Mouse (Mus musculus) erythroblast, embryonic 14.5 days (primary cell): Measurements from ENCODE around the gene Dcaf4. TPM values are rescaled to one million over a fixed set of nuclear protein-coding genes. Genes with fewer than 3 reads are reported as not detected.
A peak's percentile ranks its signal among the peaks of the same experiment; 100 is the strongest.

Experiments
- H3K27me3 ChIP-seq: 2 replicates; pipeline ENCODE4 v1.6.1; 2012; ENCODE audit warnings: inconsistent platforms; ENCODE audit not compliant: control insufficient read depth
- H3K36me3 ChIP-seq: 2 replicates; pipeline ENCODE4 v1.6.1; 2012; ENCODE audit warnings: mild to moderate bottlenecking, inconsistent platforms; ENCODE audit not compliant: control insufficient read depth
- H3K4me1 ChIP-seq: 2 replicates; pipeline ENCODE4 v1.6.1; 2012; ENCODE audit warnings: inconsistent platforms; ENCODE audit not compliant: control insufficient read depth
- H3K4me3 ChIP-seq: replicated peaks from 2 replicates; pipeline ENCODE3; 2012; ENCODE audit warnings: moderate library complexity, mild to moderate bottlenecking, inconsistent platforms
- H3K9me3 ChIP-seq: 2 replicates; pipeline ENCODE4 v1.6.1; 2012; ENCODE audit warnings: low read length, inconsistent platforms, mixed read lengths; ENCODE audit not compliant: control insufficient read depth
- GATA1 ChIP-seq: IDR thresholded peaks from 2 replicates; pipeline ENCODE4 v1.6.1; 2012; ENCODE audit warnings: low read length, inconsistent platforms, mixed read lengths
- TAL1 ChIP-seq: IDR thresholded peaks from 3 replicates; pipeline ENCODE4 v1.6.1; 2012; ENCODE audit warnings: low read length, inconsistent platforms, mixed read lengths
- polyA plus RNA-seq: library from polyadenylated mRNA; stranded (reverse); fragments of >175 nt; gene quantifications from 2 replicates; pipeline ENCODE4 v1.2.3, GENCODE M21; 2012

Dcaf4 gene
- polyA plus RNA-seq, 1 experiment = 0.53 TPM

GRCm38 (mm10) chr12:83512783-83513182 lies 7.5 kb upstream of the Dcaf4 start:
- H3K4me1 ChIP-seq = peaks cover 20% of the 10 kb centered on the region
- H3K4me3 ChIP-seq = no peak overlapping the region
- no peaks in the 10 kb centered on the region for H3K9me3 ChIP-seq
- no peak for TF ChIP-seq GATA1
- no peak for TF ChIP-seq TAL1
- peaks cover 10% of the 10 kb centered on the region for H3K27me3 ChIP-seq
- no peaks in the 10 kb centered on the region for H3K36me3 ChIP-seq

DNA sequence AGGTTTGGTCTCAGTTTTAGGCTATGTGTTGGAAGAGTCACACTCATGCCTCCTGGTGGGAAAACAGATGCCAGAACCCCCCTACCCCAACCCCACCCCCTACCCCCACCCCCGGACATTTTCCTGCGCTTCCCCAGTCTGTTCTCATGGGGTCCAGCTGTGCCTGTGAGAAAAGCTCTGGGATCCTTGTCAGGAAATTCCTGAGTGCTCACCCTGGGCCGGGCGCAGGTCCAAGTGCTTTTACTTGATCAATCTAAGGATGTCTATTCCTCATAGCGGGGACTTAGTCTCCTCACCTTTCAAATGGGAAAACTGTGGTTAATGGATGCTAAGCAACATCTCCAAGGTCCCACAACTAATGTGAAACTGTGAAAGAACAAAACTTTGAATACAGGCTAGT lies 7.1 kb upstream of the Dcaf4 start:
- Histone ChIP-seq H3K36me3 (no peaks in the 10 kb centered on the region), H3K9me3 (no peaks in the 10 kb centered on the region), H3K4me3 (no peak overlapping the region), H3K4me1 (peaks cover 22% of the 10 kb centered on the region), H3K27me3 (peaks cover 10% of the 10 kb centered on the region)
- no peak for TF ChIP-seq GATA1
- TF ChIP-seq TAL1 = no peak

GRCm38 (mm10) chr12:83514216-83514615 lies 6.0 kb upstream of the Dcaf4 start:
- TF ChIP-seq TAL1 (no peak), GATA1 (no peak)
- Histone ChIP-seq H3K9me3 (no peaks in the 10 kb centered on the region), H3K4me3 (no peak overlapping the region), H3K36me3 (no peaks in the 10 kb centered on the region), H3K27me3 (peaks cover 10% of the 10 kb centered on the region), H3K4me1 (peaks cover 27% of the 10 kb centered on the region)

GRCm38 (mm10) chr12:83517580-83517979 lies 2.7 kb upstream of the Dcaf4 start:
- Histone ChIP-seq H3K27me3 (peaks cover 7% of the 10 kb centered on the region; the same call in 1 of the 2 replicates), H3K36me3 (no peaks in the 10 kb centered on the region), H3K9me3 (no peaks in the 10 kb centered on the region), H3K4me3 (no peak overlapping the region), H3K4me1 (peaks cover 52% of the 10 kb centered on the region)
- no peak for TF ChIP-seq TAL1
- no peak for TF ChIP-seq GATA1

DNA sequence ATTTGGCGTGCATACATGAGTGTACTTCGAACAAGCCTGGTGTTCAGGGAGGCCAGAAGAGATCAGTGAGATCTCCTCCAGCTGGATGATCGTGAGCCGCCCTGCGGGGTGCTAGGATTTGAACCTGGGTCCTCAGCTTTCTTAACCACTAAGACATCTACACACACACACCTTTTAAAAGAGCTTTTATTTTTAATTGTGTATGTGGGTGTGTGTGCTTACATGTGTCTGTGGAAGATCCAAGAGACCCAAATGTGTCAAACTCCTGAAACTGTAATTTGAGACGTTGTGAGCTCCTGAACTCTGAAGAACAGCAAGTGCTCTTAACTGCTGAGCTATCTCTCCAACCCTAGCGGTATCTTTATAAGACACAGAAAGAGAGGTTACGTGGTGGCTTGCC lies 817 bp downstream of the Dcaf4 start:
- TF ChIP-seq TAL1 = no peak
- no peak for TF ChIP-seq GATA1
- no peaks in the 10 kb centered on the region for H3K9me3 ChIP-seq
- peaks cover 57% of the 10 kb centered on the region for H3K4me1 ChIP-seq
- no peaks in the 10 kb centered on the region for H3K36me3 ChIP-seq
- H3K4me3 ChIP-seq = peak overlapping the region; percentile 76
- no peaks in the 10 kb centered on the region for H3K27me3 ChIP-seq

DNA sequence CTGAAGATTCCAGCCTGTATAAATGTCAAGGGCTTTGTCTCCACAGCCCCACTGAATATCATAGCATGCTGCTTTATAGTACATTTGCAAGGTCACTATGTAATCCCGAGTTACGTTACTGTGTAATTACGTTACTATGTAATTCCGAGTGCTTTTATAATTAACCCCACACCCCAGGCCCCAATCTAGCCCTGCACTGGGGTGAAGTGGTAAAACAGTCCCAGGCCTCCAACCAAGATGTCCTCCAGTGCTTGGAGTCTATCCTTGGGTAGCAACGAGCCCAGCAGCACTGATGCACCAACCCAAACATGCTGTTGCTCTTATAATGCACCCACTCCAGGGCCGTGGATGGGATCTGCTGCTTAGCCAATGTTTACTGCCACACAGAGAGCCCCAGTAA lies 2.8 kb downstream of the Dcaf4 start:
- TF ChIP-seq GATA1 = no peak
- no peak for TF ChIP-seq TAL1
- Histone ChIP-seq H3K27me3 (no peaks in the 10 kb centered on the region), H3K36me3 (peaks cover 5% of the 10 kb centered on the region), H3K4me1 (peaks cover 42% of the 10 kb centered on the region), H3K9me3 (no peaks in the 10 kb centered on the region), H3K4me3 (no peak overlapping the region)

GRCm38 (mm10) chr12:83523892-83524291 lies 3.6 kb downstream of the Dcaf4 start:
- Histone ChIP-seq H3K4me3 (no peak overlapping the region), H3K36me3 (peaks cover 6% of the 10 kb centered on the region), H3K9me3 (no peaks in the 10 kb centered on the region), H3K4me1 (peaks cover 41% of the 10 kb centered on the region), H3K27me3 (no peaks in the 10 kb centered on the region)
- TF ChIP-seq TAL1 (no peak), GATA1 (no peak)

DNA sequence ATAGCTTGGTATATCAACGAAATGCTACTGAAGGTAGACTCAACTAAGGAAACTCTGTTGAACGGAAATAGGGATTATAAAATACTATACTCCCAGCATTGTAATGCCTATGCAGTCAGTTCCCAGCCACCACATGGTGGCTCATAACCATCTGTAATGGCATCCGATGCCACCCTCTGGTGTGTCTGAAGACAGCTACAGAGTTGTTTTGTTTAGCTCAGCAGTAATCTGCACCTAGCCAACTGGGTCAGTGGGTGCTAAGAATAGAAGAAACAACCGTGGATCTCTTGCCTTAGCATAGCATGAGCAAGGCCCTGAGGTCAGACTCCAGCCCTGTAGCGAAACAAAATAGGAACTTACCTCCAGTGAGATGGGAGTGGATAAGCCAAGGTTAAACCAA lies 4.1 kb downstream of the Dcaf4 start:
- peaks cover 8% of the 10 kb centered on the region for H3K36me3 ChIP-seq
- H3K4me3 ChIP-seq = no peak overlapping the region
- TF ChIP-seq TAL1 (no peak), GATA1 (no peak)
- H3K27me3 ChIP-seq = no peaks in the 10 kb centered on the region
- no peaks in the 10 kb centered on the region for H3K9me3 ChIP-seq
- H3K4me1 ChIP-seq = peaks cover 36% of the 10 kb centered on the region

DNA sequence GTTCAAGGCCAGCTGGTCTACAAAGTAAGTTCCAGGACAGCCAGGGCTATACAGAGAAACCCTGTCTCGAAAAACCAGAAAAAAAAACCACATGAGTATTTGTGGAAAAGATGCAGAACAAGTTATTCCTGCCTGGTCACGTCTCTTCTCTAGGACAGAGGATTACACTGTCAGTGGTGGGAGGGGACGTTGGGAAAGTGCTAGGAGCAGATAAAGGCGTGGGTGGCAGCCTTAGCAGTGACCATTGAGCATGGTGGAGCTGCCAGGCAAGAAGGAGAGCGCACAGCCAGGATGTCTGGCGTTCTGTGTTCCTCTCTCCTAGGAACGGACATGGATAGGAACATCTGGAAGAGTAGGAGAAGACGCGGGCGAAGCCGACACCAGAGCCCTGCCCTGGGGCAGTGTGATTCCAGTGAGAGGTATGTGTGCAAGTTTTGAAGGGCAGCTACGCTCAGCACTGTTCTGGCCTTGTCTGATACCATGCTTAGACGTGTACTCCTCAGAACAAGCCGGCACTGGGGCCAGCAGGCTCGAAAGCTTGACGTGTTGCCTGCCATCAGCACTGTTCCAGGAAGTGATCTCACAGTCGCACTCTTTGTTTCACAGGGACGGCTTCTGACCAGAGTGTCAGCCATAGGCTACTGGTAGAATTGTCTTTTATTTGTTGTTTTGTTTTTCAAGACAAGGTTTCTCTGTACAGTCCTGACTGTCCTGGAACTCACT lies 5.7 kb downstream of the Dcaf4 start:
- Histone ChIP-seq H3K4me1 (peaks cover 21% of the 10 kb centered on the region), H3K9me3 (no peaks in the 10 kb centered on the region), H3K4me3 (no peak overlapping the region), H3K36me3 (peaks cover 13% of the 10 kb centered on the region), H3K27me3 (no peaks in the 10 kb centered on the region)
- TF ChIP-seq GATA1 (no peak), TAL1 (no peak)

DNA sequence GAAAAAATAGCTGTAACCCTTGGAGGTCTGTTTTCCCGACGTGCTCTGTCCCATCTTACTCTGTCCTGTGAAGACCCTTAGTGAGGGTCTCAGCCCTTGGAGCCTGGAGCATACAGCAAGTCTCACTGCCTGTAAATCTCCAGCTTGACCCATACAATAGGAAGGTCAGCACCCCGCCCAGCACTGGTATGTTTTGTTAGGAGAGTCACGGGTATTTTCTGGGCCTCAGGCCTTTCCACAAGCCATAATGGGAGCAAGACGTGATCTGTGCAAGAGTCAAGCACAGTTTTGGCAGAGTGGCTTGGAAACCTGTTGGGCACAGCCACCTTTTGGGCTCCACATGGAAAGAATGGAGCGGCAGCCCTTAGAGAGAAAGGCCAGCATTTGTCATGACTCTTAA lies 7.5 kb downstream of the Dcaf4 start:
- no peaks in the 10 kb centered on the region for H3K27me3 ChIP-seq
- H3K36me3 ChIP-seq = peaks cover 25% of the 10 kb centered on the region
- H3K4me3 ChIP-seq = no peak overlapping the region
- H3K9me3 ChIP-seq = no peaks in the 10 kb centered on the region
- peaks cover 13% of the 10 kb centered on the region for H3K4me1 ChIP-seq
- TF ChIP-seq TAL1 = no peak
- TF ChIP-seq GATA1 = no peak
